Mouse (Mus musculus) frontal cortex, postnatal 36 days (tissue): ENCODE data around the gene Acta2.
A peak's percentile ranks its signal among the peaks of the same experiment; 100 is the strongest.

Source experiments
- DNase-seq, 2 experiments: peaks; one replicate each; pipeline ENCODE4 v3.0.0; 2022; ENCODE audit warnings: low spot score in 2 of 2

Acta2 gene

DNA sequence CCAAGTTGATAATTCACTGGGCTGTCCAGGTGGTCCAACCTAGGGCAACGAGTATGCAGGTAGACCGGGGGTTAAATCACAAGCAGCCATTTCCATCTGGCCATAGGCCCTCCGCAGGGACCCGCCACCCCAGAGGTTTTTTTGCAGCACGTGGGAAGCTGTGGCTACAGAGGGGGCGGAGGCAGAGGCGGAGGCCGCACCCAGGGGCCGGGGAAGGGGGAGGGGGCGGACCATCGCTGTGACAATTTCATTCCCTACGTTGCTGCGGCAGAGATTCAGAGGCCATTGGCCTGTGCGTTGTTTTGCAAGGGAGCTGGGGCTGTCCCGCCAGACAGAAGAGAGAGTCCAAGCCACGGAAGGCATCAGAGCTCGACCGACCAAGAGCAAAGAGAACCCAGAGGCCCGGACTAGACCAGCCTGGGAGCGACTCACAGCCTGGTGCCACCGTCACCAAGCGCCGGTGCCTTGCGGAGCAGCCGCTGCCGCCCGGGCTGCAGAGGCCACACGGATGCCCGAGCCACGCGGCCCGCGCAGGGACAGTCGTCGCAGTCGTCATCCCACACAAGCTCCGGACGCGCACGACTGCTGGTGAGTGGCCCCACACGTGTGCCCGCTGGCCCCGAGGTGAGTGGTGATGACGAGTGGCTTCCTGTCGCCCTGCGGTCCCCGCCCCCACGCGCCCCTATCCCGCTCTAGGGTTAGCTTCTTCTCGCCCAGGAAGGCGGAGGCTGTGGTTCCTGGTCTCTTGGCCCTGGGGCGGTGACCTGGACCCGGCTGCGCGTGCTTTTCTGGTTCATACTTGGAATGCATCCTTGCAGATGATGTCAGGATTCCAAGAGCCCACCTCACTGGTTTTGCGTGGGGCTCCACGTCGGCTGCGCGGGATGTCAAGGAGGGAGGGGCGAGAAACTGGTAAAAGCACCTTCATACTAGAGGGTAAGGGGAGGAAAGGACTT lies 63.1 kb downstream of the Acta2 start, which contains the start of gene Stambpl1:
Gene Stambpl1 (plus strand): TSS at position 222 of the 956 bp plus-strand sequence.
- DNase-seq = peak; percentile 71 to 75

DNA sequence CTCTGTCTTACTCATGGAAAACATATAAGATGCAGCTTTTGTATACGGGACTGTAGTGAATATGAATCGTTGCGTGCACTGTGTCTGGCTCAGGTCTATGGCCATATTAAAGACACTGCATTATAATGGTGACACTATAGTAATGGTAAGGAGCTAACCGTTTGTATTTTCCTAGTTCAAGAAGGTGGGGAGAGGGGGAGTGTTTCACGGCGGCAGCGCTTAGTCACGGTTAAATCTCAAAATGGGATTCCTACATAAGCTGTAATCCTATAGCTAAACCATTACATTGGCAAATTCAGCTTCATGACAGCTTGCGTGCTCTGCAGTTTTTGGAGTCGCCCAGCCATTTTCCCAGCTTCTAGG lies 63.8 kb downstream of the Acta2 start:
- DNase-seq = peak in 1 of 2 experiments; percentile 58
